Comparison of ENCODE assay signal across 16 mouse cellular contexts in genomic region chr11:69551310-69551709, GRCm38 (mm10). TPM values are rescaled to one million over a fixed set of nuclear protein-coding genes. Genes with fewer than 3 reads are reported as not detected.
"Had no signal": no experiment of that assay in that cellular context is flagged by ENCODE, and none has a peak within 500 bp of the region (broad histone marks: within the 10 kb centered on the region; RNA-seq: fewer than 3 reads in every experiment).

No protein-coding gene starts in this region.

- H3K27me3 ChIP-seq: neural tube, embryonic 13.5 days had no signal

- DNase-seq: kidney, adult 2 months; kidney, postnatal 25 days; liver; liver, embryonic 13.5 days; liver, postnatal 0 days; retina, postnatal 1 day; right cerebral cortex, postnatal 4 days; spleen, adult 18-20 months; thymus, adult 2 months; thymus, postnatal 25 days had no signal

- H3K4me3 ChIP-seq: kidney, embryonic 15.5 days; limb, embryonic 12.5 days; liver, embryonic 13.5 days; neural tube, embryonic 13.5 days; stomach, embryonic 15.5 days had no signal

- H3K4me2 ChIP-seq: kidney, embryonic 15.5 days; limb, embryonic 12.5 days; liver, embryonic 13.5 days; neural tube, embryonic 13.5 days; stomach, embryonic 15.5 days had no signal

- H3K9ac ChIP-seq: kidney, embryonic 15.5 days; limb, embryonic 12.5 days; liver, embryonic 13.5 days; liver, postnatal 0 days; neural tube, embryonic 13.5 days; stomach, embryonic 15.5 days had no signal

- ATAC-seq: intestine, embryonic 16.5 days; liver, postnatal 0 days had no signal

- H3K36me3 ChIP-seq: kidney, embryonic 15.5 days; liver, embryonic 13.5 days; stomach, embryonic 15.5 days had no signal

- H3K9me3 ChIP-seq: kidney, embryonic 15.5 days; limb, embryonic 12.5 days; liver, embryonic 13.5 days; neural tube, embryonic 13.5 days; stomach, embryonic 15.5 days had no signal

- H3K27ac ChIP-seq: kidney, embryonic 15.5 days; limb, embryonic 12.5 days; liver, embryonic 13.5 days; neural tube, embryonic 13.5 days; stomach, embryonic 15.5 days had no signal

RNA-seq across cellular contexts. Expression of gene Dnah2, which starts 2.4 kb away (rescaled TPM):
- total RNA-seq: megakaryocyte progenitor cell, adult 5-6 weeks had no signal
